ENCODE assay signal across 26 mouse cellular contexts in the genomic region with DNA sequence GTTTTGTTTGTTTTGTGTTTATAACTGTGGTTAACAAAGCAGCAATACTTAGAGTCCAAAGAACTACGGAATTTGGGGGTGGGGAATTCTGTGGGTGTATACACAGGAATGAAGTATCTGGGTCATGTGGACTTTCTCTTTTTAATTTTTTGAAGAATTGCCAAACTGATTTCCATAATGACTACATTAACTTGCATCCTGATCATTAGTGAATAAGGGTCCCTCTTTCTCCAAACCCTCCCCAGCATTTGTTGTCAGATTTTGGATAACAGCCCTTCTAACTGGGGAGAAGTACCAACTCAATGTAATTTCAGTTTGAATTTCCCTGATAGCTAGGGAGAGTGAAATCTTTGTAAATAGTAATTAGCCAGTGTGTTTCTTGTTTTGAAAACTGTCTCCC. TPM values are rescaled to one million over a fixed set of nuclear protein-coding genes. Genes with fewer than 3 reads are reported as not detected.
"Had no signal": no experiment of that assay in that cellular context is flagged by ENCODE, and none has a peak within 500 bp of the region (broad histone marks: within the 10 kb centered on the region; RNA-seq: fewer than 3 reads in every experiment).

No protein-coding gene starts in this region.

- H3K9me3 ChIP-seq: limb, embryonic 10.5 days; limb, embryonic 13.5 days; liver, embryonic 12.5 days; liver, embryonic 15.5 days; lung, embryonic 15.5 days; megakaryocyte, embryonic 14.5 days; midbrain, embryonic 10.5 days; midbrain, embryonic 13.5 days; neural tube, embryonic 13.5 days had no signal

- H3K9ac ChIP-seq: limb, embryonic 13.5 days; liver, embryonic 12.5 days; liver, embryonic 15.5 days; lung, embryonic 15.5 days; midbrain, embryonic 13.5 days; neural tube, embryonic 13.5 days had no signal

- H3K4me2 ChIP-seq: limb, embryonic 13.5 days; liver, embryonic 12.5 days; liver, embryonic 15.5 days; lung, embryonic 15.5 days; midbrain, embryonic 13.5 days; neural tube, embryonic 13.5 days had no signal

- H3K4me3 ChIP-seq: layer of hippocampus, adult 2 months; limb, embryonic 10.5 days; limb, embryonic 13.5 days; liver, embryonic 12.5 days; liver, embryonic 15.5 days; lung, embryonic 15.5 days; megakaryocyte, embryonic 14.5 days; midbrain, embryonic 10.5 days; midbrain, embryonic 13.5 days; myocyte; neural tube, embryonic 13.5 days had no signal

- DNase-seq: kidney, postnatal 14 days; layer of hippocampus, adult 9-11 months; liver; lung, adult 18-20 months; lung, postnatal 10 days; lung, postnatal 36 days; right cerebral cortex, adult 18-20 months; right cerebral cortex, postnatal 14 days; right cerebral cortex, postnatal 4 days; thymus, adult 2 months; thymus, postnatal 14 days; thymus, postnatal 4 days had no signal

- H3K27ac ChIP-seq: layer of hippocampus, adult 2 months; limb, embryonic 10.5 days; limb, embryonic 13.5 days; liver, embryonic 12.5 days; liver, embryonic 15.5 days; lung, embryonic 15.5 days; midbrain, embryonic 10.5 days; midbrain, embryonic 13.5 days; neural tube, embryonic 13.5 days; stomach, postnatal 0 days had no signal

- H3K27me3 ChIP-seq: limb, embryonic 13.5 days; liver, embryonic 12.5 days; liver, embryonic 15.5 days; lung, embryonic 15.5 days; megakaryocyte, embryonic 14.5 days; midbrain, embryonic 13.5 days; neural tube, embryonic 13.5 days had no signal

- ATAC-seq: liver, embryonic 12.5 days; midbrain, embryonic 13.5 days; midbrain, embryonic 16.5 days had no signal

- H3K36me3 ChIP-seq: limb, embryonic 10.5 days; limb, embryonic 13.5 days; liver, embryonic 12.5 days; liver, embryonic 15.5 days; lung, embryonic 15.5 days; midbrain, embryonic 10.5 days; midbrain, embryonic 13.5 days; neural tube, embryonic 13.5 days had no signal

- H3K4me1 ChIP-seq: limb, embryonic 10.5 days; limb, embryonic 13.5 days; liver, embryonic 12.5 days; liver, embryonic 15.5 days; lung, embryonic 15.5 days; megakaryocyte, embryonic 14.5 days; midbrain, embryonic 10.5 days; midbrain, embryonic 13.5 days; neural tube, embryonic 13.5 days had no signal

RNA-seq across cellular contexts. Expression of gene Ptprd, which starts 43.3 kb away (rescaled TPM):
- total RNA-seq: monocyte, adult 5-6 weeks had no signal
